Mouse (Mus musculus) layer of hippocampus, postnatal 25 days (tissue): Measurements from ENCODE around the gene Tnf. TPM values are rescaled to one million over a fixed set of nuclear protein-coding genes. Genes with fewer than 3 reads are reported as not detected.

Source experiments
- DNase-seq, 2 experiments: peaks; one replicate each; pipeline ENCODE4 v3.0.0; 2022; ENCODE audit warnings: mixed read lengths in 2 of 2, low spot score in 1 of 2; ENCODE audit errors: extremely low spot score in 1 of 2
- total RNA-seq, 2 experiments: library from RNA; stranded (reverse); gene quantifications; 2 replicates each; pipeline ENCODE4 v1.2.3; 2021

Tnf gene
- total RNA-seq = not detected

DNA sequence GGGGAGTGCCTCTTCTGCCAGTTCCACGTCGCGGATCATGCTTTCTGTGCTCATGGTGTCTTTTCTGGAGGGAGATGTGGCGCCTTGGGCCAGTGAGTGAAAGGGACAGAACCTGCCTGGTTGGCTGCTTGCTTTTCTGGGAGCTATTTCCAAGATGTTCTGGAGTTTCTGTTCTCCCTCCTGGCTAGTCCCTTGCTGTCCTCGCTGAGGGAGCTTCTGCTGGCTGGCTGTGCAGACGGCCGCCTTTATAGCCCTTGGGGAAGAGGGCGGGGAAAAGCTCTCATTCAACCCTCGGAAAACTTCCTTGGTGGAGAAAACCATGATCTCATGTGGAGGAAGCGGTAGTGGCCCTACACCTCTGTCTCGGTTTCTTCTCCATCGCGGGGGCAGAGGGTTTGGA lies at the start of gene Tnf:
Gene Tnf (minus strand): TSS at position 221 of the 400 bp plus-strand sequence.
- no peak for DNase-seq

GRCm38 (mm10) chr17:35251162-35251719 lies 49.4 kb upstream of the Tnf start:
- DNase-seq = no peak

DNA sequence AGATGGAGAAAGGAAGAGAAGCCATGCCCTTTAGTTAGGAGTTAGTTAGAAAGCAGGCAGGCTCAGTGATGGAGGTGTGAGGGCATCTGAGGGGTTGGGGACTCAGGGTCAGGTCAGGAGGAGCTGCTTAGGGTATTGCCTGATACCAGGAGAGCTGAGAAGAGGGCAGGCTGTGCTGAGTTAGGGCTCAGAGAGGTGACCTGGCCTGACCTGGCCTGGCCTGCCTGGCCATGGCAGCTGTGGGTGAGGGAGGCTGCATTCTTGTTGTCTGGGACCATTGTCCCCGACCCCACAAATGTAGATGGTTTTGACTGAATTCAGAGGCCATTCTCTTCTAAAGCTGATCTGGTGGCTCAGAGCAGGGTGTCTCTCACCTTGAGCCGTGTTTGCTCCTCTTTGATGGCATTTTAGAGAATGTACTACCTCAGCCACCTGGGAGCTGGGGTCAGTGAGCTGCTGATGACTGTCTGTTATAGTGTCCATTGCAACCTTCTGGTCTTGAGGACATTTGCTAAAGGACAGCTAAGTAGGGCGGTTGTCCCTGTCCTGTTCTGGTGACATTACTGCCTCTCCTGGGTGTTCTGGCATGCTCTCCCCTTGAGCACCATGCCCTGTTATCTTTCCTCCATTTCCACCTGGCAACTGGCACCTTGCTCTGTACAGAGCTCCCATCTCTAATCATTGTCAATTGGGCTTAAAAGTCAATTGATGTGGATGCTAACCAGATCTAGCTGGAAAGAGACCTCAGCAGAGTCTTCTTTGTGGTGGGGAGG lies 48.7 kb upstream of the Tnf start:
- DNase-seq = no peak

DNA sequence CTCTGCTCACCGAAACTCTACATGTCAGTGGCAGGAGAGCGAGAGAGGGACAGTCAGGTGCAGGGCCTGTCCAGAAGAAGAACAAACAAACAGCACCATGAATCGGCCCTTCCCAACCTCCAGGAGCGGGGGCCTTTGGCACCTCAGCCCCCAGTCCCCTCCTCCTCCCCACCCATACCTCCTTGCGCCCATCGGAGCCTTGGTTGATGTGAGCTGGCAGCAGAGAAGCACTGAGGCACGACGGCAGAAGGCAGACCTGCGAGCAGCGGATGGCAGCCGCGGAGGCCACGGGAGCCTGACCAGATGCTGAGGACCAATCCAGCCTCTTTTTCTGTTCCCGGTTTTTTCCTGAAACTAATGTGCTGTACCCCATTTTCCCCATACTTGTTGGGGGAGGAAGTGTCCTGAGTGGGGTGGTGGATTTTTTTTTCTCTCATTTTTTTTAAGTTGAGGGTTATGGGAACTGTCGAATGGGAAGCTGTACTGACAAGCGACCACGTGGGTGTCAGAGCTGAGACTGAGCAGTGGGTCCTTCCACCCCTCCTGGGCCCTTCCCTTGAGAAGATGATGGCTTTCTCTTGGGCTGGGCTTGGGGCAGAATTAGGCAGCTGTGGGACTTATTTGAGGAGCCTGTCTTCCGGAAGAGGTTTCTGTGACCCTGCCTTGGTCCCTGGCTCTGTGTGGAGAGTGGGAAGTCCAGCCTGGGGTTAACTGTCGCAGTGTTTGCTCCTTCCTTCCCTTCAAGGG lies 47.8 kb upstream of the Tnf start:
- DNase-seq = no peak

DNA sequence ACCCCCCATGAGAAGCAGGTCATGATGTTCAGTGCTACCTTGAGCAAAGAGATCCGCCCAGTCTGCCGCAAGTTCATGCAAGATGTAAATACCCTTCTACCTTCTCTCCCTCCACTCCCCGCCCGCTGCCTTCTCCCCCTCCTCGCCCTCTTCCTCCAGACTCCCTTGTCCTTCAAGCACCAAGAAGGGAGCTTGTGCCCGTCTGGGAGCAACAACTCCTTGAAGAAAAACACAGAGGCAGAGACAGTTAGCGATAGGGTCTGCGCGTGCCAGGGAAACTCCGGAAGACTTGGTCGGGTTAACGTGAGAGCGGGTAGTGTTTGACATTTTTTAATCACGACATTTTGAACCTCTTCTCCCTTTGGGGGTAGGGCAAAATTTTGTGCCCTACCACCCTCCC lies 47.2 kb upstream of the Tnf start:
- DNase-seq = no peak

DNA sequence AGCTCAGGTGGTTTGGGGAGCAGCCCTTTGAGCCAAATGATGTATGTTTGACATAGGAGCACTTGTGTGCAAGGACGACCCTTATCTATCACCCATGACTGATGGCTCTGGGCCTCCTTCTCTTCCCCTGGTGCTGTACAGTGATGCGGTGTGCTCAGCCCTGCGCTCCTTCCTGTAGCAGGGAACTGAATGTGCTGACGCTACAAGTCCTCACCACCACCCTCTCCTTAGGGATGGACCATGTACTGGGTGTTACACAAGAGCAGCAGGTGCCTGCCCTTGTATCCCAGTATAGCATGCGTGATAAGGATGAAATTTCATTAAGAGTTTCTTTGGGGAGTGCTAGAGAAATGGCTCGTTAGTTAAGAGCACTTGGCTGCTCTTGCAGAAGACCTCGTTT lies 45.3 kb upstream of the Tnf start:
- no peak for DNase-seq

DNA sequence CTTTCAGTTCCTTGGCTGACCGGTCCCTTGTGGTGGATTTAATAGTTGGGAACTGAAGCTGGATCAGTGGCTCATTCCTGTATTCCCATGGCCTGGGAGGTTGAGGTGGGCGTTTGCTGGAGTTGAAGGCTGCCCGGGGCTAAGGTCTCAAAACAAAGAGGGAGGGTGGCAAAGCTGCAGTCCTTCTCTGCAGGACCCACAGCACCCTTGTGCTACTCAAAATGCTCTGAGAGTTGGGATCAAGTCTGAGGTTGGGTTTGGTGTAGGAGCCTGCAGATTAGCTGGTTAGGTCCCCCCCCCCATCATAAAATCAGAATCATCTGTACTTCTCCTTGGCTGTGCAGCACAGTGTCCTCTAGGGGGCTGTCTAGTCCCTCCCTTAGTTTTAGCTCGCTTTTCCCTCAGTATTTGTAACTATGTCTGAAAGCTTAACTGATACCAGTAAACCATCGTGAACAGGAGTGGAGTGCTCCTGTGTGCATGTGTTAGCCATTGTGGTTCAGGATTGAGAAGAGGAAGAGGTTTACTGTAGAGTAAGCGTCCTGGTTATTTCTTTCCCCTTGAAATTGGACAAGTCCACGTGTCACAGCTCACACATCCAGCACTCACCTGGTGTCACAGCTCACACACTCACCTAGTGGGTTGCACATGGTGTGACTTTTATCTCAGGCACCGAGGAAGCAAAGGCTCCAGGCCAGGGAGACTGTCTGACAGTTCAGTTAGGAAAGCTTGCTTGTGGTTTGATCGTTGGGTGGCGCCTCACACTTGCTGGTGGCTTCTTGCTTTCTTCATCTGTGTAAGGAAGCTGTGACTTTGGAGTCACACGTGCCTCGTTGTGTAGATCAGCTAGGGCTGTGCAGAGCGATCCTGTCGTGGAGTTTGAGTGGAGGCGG lies 44.2 kb upstream of the Tnf start:
- no peak for DNase-seq

DNA sequence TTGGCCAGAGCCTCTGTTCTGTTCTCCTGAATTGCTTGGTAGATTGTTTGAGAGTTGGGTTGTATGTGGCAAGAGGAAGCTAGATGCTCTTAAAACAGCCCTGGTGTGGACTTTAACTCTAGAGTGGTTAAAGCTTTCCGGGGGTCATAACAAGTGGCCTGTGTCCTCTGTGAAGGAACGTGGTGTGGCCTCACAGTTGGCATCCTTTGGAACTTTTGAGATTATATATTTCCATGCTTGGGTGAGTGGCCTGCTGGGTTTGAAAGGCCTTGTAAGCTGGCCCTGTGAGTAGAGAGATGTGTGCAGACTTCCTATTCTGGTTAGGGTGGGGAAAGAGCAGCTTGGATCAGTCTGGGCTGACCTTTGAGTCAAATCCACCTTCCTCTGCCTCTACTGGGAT lies 43.2 kb upstream of the Tnf start:
- DNase-seq = no peak

DNA sequence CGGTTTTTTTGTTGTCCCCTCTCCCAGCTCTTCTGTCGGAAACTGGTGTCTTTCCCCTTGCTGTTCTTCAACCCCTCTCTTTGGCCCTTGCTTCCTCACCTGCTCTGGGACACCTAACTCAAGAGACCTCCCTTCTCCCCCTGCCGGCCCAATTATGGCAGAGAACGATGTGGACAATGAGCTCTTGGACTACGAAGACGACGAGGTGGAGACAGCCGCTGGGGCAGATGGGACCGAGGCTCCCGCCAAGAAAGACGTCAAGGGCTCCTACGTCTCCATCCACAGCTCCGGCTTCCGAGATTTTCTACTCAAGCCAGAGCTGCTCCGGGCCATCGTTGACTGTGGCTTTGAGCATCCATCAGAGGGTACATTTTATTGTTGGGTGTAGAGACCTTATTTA lies 41.3 kb upstream of the Tnf start:
- DNase-seq = no peak

GRCm38 (mm10) chr17:35242015-35242941 lies 40.5 kb upstream of the Tnf start:
- peak in 1 of 2 experiments; percentile 45 for DNase-seq

GRCm38 (mm10) chr17:35241305-35242014 lies 39.7 kb upstream of the Tnf start, which contains the start of gene Ddx39b:
Ddx39b (plus strand) TSS chr17:35241746.
- DNase-seq = peak; percentile 87 to 96

DNA sequence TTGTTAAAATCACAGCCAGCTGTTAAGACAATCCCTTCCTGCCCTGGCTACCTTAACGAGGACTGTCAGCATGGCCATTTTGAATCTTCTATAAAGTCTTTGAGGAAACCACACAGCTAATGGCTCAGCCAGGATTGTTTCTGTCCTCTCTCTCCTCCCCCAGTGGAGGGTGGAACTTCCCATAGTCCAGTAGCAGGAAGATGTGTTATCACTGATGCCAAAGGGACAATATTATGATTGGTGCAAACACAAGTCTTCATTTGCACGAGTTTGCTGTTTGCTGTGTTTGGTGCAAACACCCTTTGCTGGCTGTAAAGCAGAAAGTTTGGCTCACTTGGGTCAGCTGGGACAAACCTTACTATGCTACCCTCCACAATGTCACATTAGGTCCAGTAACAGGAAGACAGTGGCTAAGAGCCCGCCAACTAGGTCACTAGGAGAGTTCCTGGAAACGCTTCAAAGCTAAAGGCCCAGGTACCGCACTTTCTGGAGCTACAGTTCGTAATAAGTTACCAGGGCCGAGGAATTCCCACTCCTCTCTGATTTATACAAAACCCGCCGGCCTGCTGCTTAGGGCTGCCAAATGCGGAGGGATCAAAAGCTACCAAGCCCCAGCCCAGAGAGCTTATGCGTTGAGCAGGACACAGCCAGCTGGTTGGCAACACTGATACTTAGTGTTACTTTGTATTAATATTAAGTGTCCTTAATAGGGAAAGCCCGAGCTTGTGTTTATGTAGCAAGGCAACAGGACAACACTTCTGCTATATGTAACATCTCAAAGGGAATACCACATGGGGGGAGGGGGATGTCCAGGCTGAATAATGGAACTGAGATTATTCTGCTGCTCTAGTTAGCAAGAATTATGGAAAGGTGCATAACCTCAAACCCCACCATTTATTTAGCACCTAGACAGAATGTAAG lies 38.8 kb upstream of the Tnf start:
- no peak for DNase-seq

DNA sequence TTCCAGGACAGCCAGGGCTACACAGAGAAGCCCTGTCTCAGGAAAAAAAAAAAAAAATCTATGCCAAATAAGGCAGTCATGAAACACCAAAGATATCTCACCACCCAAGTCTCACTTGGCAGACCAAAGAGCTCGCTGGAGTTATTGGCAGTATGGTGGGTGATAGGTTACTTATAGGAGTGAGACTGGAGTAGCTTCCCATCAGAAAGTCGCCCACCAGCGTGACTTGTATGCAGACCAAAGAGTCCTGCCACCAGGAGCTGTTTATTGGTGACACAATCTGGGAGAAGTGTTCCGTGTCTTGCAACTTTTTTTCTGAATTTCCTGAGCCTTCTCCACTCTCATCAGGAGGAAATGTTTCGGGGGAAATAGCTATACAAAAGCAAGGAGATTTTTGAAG lies 37.9 kb upstream of the Tnf start:
- DNase-seq = no peak

DNA sequence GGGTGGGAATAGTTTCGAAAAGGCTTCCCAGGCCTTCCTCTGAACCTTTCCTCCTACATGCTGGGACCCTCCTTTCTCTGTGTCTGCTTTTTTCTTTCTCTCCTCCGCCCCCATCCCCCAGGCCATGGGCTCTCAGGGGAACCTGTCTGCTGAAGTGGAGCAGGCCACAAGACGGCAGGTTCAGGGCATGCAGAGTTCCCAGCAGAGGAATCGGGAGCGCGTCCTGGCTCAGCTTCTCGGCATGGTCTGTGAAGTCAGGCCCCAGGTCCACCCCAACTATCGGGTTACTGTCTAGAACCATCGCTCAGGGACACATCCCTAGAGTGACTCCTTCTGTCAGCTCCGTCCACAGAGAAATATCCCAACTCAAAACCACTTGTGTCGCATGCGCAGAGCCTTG lies 35.7 kb upstream of the Tnf start:
- DNase-seq = no peak

DNA sequence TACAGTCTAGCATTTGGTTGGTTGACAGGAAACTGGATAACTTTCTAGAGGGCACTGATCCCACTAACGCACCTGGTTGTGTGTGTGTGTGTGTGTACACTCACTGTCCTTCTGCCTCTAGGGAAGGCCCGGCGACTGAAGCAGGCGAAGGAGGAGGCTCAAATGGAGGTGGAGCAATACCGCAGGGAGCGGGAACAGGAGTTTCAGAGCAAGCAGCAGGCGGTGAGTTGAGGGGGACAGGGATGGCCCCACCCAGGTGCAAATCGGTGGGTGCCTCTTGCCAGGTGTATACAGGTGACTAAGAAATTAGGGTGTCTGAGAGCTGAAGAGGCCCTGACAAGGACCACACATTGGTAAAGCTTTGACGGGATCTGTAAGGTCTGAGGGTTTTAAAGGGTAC lies 35.2 kb upstream of the Tnf start:
- DNase-seq = no peak

- peak; percentile 100 for DNase-seq
Observed at GRCm38 (mm10) chr17:35236390-35236746, 34.6 kb upstream of the Tnf start.

DNA sequence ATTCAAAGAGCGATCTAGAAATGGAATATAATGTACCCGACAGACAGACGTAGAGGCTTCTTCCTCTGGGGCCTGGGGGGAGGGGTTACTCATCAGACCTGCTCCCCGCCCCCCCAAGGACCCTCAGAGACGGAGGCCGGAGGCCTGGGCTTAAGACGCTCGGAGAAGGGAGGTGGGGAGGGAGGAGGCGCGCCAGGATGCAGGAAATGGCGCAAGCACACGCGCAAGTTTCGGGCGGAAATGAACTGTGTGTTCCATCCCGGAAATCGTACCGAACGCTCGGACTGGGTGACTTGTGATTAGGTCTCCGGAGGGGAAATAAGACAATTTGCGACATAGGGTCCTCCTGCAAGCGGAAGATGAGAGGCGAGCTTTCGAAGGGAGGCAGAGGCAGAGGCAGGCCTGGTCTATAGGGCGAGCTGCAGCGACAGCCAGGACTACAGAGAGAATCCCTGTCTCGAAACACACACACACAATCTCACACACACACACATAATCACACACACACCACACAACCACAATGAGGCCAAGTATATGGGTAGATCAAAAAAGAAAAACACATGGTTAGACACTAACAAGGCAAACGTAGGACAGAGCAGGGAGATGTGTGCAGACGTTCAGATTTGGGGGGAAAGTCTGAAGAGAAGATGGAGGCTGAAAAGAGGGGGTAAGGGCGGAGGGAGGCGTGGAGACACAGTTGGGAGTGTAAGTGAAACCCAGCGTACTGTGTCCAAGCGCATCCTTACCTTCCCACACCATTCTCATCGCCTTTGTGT lies 34.0 kb upstream of the Tnf start, which contains the start of gene Nfkbil1:
Gene Nfkbil1 (minus strand): TSS at position 179 of the 776 bp plus-strand sequence.
- DNase-seq = peak; percentile 70 to 73
